In genomic region chr2:121102051-121102450, GRCm38 (mm10) we compare ENCODE assay signal across 7 mouse cellular contexts. TPM values are rescaled to one million over a fixed set of nuclear protein-coding genes. Genes with fewer than 3 reads are reported as not detected.
DNase-seq lines count a peak whose midpoint lies in the region; ATAC-seq and TF ChIP-seq lines count a peak whose summit lies in the region.

No protein-coding gene starts in this region.

- no peaks in the 10 kb centered on the region for H3K9me3 ChIP-seq in E14TG2a.4 (ENCODE audit: low read length)
- no peaks in the 10 kb centered on the region for H3K9me3 ChIP-seq in liver, embryonic 16.5 days (replicated peaks; ENCODE audit: control insufficient read depth, low read length)

- TF ChIP-seq CTCF in E14TG2a.4 (conservative IDR thresholded peaks at IDR 0.05; ENCODE audit: low read length) = peak; percentile 50

- no peak overlapping the region for H3K4me3 ChIP-seq in E14TG2a.4 (replicated peaks; ENCODE audit: low read length)
- no peak overlapping the region for H3K4me3 ChIP-seq in liver, embryonic 16.5 days (ENCODE audit: low read depth, low read length)

- no peaks in the 10 kb centered on the region for H3K36me3 ChIP-seq in E14TG2a.4 (ENCODE audit: insufficient read depth, low read length)
- H3K36me3 ChIP-seq in liver, embryonic 16.5 days (ENCODE audit: control insufficient read depth, insufficient read depth) = no peaks in the 10 kb centered on the region

- H3K27ac ChIP-seq in liver, embryonic 16.5 days (ENCODE audit: low read length) = no peak overlapping the region

- no peaks in the 10 kb centered on the region for H3K27me3 ChIP-seq in E14TG2a.4 (ENCODE audit: insufficient read depth, low read length)
- no peaks in the 10 kb centered on the region for H3K27me3 ChIP-seq in liver, embryonic 16.5 days (ENCODE audit: control insufficient read depth, insufficient read depth, low read depth, low read length)

- 16% methylated on average over 9 of the region's 9 CpGs for WGBS in liver, embryonic 16.5 days (ENCODE audit: insufficient replicate concordance)

- H3K4me1 ChIP-seq in E14TG2a.4 (replicated peaks; ENCODE audit: low read depth, low read length) = no peaks in the 10 kb centered on the region
- H3K4me1 ChIP-seq in liver, embryonic 16.5 days (ENCODE audit: control insufficient read depth, low read depth, low read length) = no peaks in the 10 kb centered on the region

- H3K4me2 ChIP-seq in liver, embryonic 16.5 days (ENCODE audit: low read depth, low read length) = 0 out of 2 replicates have a peak overlapping the region, but pooled peaks have one; percentile 8

- H3K9ac ChIP-seq in liver, embryonic 16.5 days (ENCODE audit: low read depth, low read length) = no peak overlapping the region

- peak; percentile 83 for ATAC-seq in granulocyte monocyte progenitor cell, adult 5-6 weeks (replicated peaks; ENCODE audit: poor library complexity, severe bottlenecking)
- 0 out of 2 replicates have a peak, but pooled peaks have one; percentile 24 for ATAC-seq in liver, embryonic 16.5 days (ENCODE audit: low read depth)

- peak; percentile 20 for DNase-seq in WW6 (ENCODE audit: low read depth, low spot score)
- peak; percentile 78 to 86 for DNase-seq in cerebellum, postnatal 36 days
- peak; percentile 74 to 88 for DNase-seq in kidney, postnatal 36 days
- DNase-seq in right cerebral cortex, adult 2 months (ENCODE audit: low spot score in 2 of 2) = peak; percentile 83 to 85

RNA-seq across cellular contexts. Expression of gene Tgm7, which starts 7.5 kb away (rescaled TPM):
- not detected in 2 replicates for total RNA-seq in granulocyte monocyte progenitor cell, adult 5-6 weeks (2014; fragmentation: Nextera tagmentation)
- total RNA-seq in granulocyte monocyte progenitor cell, adult 5-6 weeks (2017) = not detected in 2 replicates
- polyA plus RNA-seq in liver, embryonic 16.5 days (2015; fragmentation: Nextera tagmentation; extraction: Ambion mirVana) = not detected in 2 replicates

RNA-seq across cellular contexts. Expression of gene Tgm5, which starts 16.4 kb away (rescaled TPM):
- total RNA-seq in granulocyte monocyte progenitor cell, adult 5-6 weeks (2014; fragmentation: Nextera tagmentation) = not detected in 2 replicates
- not detected in 2 replicates for total RNA-seq in granulocyte monocyte progenitor cell, adult 5-6 weeks (2017)
- not detected in 2 replicates for polyA plus RNA-seq in liver, embryonic 16.5 days (2015; fragmentation: Nextera tagmentation; extraction: Ambion mirVana)

RNA-seq across cellular contexts. Expression of gene Adal, which starts 38.2 kb away (rescaled TPM):
- total RNA-seq in granulocyte monocyte progenitor cell, adult 5-6 weeks (2014; fragmentation: Nextera tagmentation) = 10.4 and 17.9 TPM in 2 replicates
- total RNA-seq in granulocyte monocyte progenitor cell, adult 5-6 weeks (2017) = 9.0 and 9.2 TPM in 2 replicates
- polyA plus RNA-seq in liver, embryonic 16.5 days (2015; fragmentation: Nextera tagmentation; extraction: Ambion mirVana) = 9.5 and 10.2 TPM in 2 replicates

RNA-seq across cellular contexts. Expression of gene Lcmt2, which starts 38.4 kb away (rescaled TPM):
- 6.6 and 9.7 TPM in 2 replicates for total RNA-seq in granulocyte monocyte progenitor cell, adult 5-6 weeks (2014; fragmentation: Nextera tagmentation)
- total RNA-seq in granulocyte monocyte progenitor cell, adult 5-6 weeks (2017) = 6.6 and 7.3 TPM in 2 replicates
- 9.4 and 10.5 TPM in 2 replicates for polyA plus RNA-seq in liver, embryonic 16.5 days (2015; fragmentation: Nextera tagmentation; extraction: Ambion mirVana)

Comparison
In these comparisons a context has a peak if more than half of its experiments do, and no peak if none do; other contexts are left out.
1. DNase-seq: peak in every context shown above with its lines; median percentile 84 in right cerebral cortex, adult 2 months; 82 in cerebellum, postnatal 36 days; 81 in kidney, postnatal 36 days; 20 in WW6.